Mouse (Mus musculus): ENCODE measurements around the gene Lrpprc.

Lrpprc gene

GRCm38 (mm10) chr17:84716252-84716872, 74.2 kb downstream of the Lrpprc start:
- in situ Hi-C loops (cut with MboI, MseI), result loop anchor here (5.0 kb wide), 1 partner anchor 51 kb away; no protein-coding TSS in a partner anchor

- in situ Hi-C loops (cut with MboI, MseI), result loop anchor here (5.0 kb wide), 1 partner anchor 52 kb away; no protein-coding TSS in a partner anchor
Observed at GRCm38 (mm10) chr17:84714930-84715329, 75.7 kb downstream of the Lrpprc start.

- in situ Hi-C loops (cut with MboI, MseI), result no loop called here
Observed at GRCm38 (mm10) chr17:84713563-84714164, 76.9 kb downstream of the Lrpprc start.

GRCm38 (mm10) chr17:84709403-84709851, 81.2 kb downstream of the Lrpprc start:
- in situ Hi-C loops (cut with MboI, MseI), result no loop called here

- in situ Hi-C loops (cut with MboI, MseI), result no loop called here
Observed at GRCm38 (mm10) chr17:84708818-84709217, 81.8 kb downstream of the Lrpprc start.

- in situ Hi-C loops (cut with MboI, MseI), result no loop called here
Observed at GRCm38 (mm10) chr17:84707407-84707806, 83.2 kb downstream of the Lrpprc start.

GRCm38 (mm10) chr17:84698727-84699126, 91.9 kb downstream of the Lrpprc start:
- in situ Hi-C loops (cut with MboI, MseI), result no loop called here

- in situ Hi-C loops (cut with MboI, MseI), result no loop called here
Observed at GRCm38 (mm10) chr17:84696537-84696936, 94.1 kb downstream of the Lrpprc start.

- in situ Hi-C loops (cut with MboI, MseI), result no loop called here
Observed at GRCm38 (mm10) chr17:84693741-84694140, 96.8 kb downstream of the Lrpprc start.

- in situ Hi-C loops (cut with MboI, MseI), result no loop called here
Observed at GRCm38 (mm10) chr17:84690111-84690510, 100.5 kb downstream of the Lrpprc start.

- in situ Hi-C loops (cut with MboI, MseI), result no loop called here
Observed at GRCm38 (mm10) chr17:84689316-84689715, 101.3 kb downstream of the Lrpprc start.

- in situ Hi-C loops (cut with MboI, MseI), result no loop called here
Observed at GRCm38 (mm10) chr17:84688834-84689233, 101.8 kb downstream of the Lrpprc start.

- in situ Hi-C loops (cut with MboI, MseI), result no loop called here
Observed at GRCm38 (mm10) chr17:84687994-84688393, 102.6 kb downstream of the Lrpprc start.

GRCm38 (mm10) chr17:84685286-84685685, 105.3 kb downstream of the Lrpprc start:
- in situ Hi-C loops (cut with MboI, MseI), result no loop called here

GRCm38 (mm10) chr17:84684284-84684683, 106.3 kb downstream of the Lrpprc start:
- in situ Hi-C loops (cut with MboI, MseI), result no loop called here

- in situ Hi-C loops (cut with MboI, MseI), result no loop called here
Observed at GRCm38 (mm10) chr17:84682734-84683717, 107.6 kb downstream of the Lrpprc start, which contains the start of gene Abcg5. Gene Abcg5, minus strand, starts transcription at chr17:84683011.

- in situ Hi-C loops (cut with MboI, MseI), result no loop called here
Observed at GRCm38 (mm10) chr17:84681670-84682069, 108.9 kb downstream of the Lrpprc start.

- in situ Hi-C loops (cut with MboI, MseI), result no loop called here
Observed at GRCm38 (mm10) chr17:84677595-84677994, 113.0 kb downstream of the Lrpprc start.

GRCm38 (mm10) chr17:84675951-84676366, 114.6 kb downstream of the Lrpprc start, which contains the start of gene Abcg8:
Gene Abcg8, plus strand, starts transcription at chr17:84676302.
- in situ Hi-C loops (cut with MboI, MseI), result no loop called here

- in situ Hi-C loops (cut with MboI, MseI), result no loop called here
Observed at GRCm38 (mm10) chr17:84675204-84675603, 115.4 kb downstream of the Lrpprc start.

GRCm38 (mm10) chr17:84674048-84674447, 116.5 kb downstream of the Lrpprc start:
- in situ Hi-C loops (cut with MboI, MseI), result no loop called here
